Mouse (Mus musculus) ovary, postnatal 36 days (tissue): ENCODE data around the gene Il34.

Source experiments
- DNase-seq: peaks from one replicate; pipeline ENCODE4 v3.0.0; 2022; ENCODE audit warnings: low spot score, mixed read lengths

Gene Il34

DNA sequence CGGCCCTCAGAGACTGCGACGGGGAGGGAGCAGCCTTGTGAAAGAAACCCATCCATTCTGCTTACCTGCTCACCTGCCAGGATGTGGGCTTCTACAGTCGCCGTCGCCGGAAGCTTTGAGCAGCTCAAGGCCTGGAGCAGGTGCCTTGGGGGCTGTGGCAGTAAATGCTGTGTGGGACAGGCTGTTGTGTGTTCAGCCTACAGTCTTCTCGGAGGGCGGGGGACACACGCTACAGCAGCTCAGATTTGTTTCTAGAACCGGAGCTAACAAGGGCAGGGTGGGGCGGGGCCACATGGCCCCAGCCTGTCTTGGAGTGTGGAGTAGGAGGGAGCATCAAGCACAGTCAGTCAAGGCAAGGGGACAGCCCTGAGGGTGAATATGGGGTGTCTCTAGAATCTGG, at the start of gene Il34:
Gene Il34, minus strand, starts transcription at position 256 of the 400 bp plus-strand sequence.
- no peak for DNase-seq

DNA sequence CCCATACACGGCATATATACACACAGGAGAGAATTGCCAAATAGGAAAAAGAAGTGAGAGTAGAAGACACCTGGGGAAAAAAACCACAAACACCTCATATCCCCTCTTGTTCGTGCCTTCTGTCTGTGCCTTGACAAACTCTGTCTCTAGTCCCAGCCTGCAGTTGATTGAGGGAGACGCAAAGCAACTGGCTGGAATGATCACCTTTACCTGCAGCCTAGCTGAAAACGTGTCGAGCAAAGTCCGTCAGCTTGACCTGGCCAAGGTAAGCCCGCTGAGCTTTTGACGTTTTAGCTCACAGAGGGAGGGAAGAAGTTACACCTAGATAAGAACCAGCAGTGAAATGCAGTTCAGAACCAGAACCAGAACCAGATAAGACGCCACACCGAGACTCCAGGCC, 45.5 kb upstream of the Il34 start:
- no peak for DNase-seq

DNA sequence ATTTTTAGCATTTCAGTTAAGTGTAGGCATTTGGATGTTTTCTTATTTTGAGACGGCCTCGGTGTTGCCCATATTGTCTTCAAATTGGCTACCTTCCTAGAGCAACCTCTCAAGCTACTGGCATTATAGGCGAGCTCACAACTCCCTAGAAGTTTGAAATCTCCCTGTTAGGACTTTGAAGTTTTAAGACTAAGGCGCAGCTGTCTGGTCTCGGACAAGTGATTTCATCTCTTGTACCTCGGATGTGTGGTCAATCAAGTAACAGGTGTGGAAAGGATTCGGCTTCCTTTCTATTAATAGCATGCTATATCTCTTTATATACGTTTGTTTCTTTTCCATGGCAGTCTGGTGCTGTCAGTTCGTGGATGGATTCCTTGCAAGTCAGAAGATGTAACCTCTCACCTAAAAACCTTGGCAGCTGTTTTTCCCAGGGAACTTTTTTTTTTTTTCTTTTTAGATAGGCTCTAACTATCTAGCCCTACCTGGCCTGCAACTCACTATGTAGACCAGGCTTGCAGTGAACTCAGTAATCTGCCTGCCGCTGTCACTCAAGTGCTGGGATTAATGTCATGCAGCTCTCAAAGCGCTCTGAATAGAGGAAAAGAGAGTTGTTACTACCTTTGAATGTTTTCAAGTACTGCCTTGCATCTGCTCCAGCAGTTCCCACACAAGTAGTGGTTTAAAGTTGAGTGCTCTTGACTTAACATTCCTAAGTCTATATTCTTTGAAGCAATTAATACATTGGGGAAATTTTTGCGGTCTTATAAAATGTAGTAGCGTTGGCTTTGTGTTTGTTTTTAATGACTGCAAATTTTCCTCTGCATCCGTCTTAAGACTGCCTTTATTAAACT, 42.1 kb upstream of the Il34 start:
- no peak for DNase-seq

DNA sequence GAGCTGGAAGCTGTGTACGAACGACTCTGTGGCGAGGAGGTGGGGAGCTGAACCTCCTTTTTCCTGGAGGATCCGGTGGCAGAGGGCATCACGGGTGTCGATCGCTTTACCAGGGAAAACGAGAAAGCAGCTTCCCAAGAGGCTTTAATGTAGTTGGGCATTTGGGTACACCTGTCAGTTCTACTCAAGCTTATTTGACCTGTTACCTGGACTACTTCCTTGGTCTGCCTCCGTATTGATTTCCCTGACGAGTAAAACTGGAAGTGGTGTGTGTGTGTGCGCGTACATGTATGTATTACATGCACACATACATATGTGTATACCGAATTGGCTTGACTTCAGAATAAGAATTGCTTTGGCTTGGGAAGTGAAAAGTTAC, 41.4 kb upstream of the Il34 start:
- no peak for DNase-seq

DNA sequence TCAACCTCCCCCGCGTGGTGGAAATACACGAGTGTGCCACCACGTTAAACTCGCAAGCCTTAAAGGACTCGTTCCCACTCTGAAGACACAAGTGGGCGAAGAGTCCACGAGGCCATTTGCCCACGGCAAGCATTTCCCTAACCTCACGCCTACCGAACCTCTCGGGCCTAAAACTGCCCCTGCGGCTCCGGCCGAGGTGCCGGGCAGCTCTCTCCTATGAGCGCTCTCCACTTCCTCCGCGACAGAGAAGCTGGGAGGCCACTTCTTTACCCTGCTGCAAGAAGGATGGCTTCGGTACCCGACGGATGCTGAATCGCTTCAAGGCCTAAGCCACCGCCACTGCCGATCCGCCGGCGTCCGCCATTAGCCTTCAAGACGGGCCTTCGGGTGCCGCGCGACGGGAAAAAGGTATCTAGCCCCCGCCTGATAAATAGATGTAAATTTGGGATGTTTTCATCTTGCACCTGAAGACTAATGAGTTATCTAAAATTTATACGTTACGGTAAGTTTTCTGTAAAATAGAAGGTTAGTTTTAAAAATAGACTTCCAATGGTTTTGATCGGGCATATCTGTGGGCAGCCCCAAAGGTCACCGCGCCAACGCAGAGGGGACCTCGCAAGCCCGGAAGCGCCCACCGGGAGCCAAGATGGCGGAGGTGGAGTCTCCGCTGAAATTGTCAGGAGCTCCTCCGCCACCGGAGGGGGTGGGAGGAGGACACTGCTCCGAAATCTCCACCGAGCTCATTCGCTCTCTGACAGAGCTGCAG, 40.9 kb upstream of the Il34 start, which contains the start of the genes Cog4 and Sf3b3:
Gene Cog4, plus strand, starts transcription at position 196 of the 766 bp plus-strand sequence.
Gene Sf3b3, minus strand, starts transcription at position 383 of the 766 bp plus-strand sequence.
- peak; percentile 81 for DNase-seq

DNA sequence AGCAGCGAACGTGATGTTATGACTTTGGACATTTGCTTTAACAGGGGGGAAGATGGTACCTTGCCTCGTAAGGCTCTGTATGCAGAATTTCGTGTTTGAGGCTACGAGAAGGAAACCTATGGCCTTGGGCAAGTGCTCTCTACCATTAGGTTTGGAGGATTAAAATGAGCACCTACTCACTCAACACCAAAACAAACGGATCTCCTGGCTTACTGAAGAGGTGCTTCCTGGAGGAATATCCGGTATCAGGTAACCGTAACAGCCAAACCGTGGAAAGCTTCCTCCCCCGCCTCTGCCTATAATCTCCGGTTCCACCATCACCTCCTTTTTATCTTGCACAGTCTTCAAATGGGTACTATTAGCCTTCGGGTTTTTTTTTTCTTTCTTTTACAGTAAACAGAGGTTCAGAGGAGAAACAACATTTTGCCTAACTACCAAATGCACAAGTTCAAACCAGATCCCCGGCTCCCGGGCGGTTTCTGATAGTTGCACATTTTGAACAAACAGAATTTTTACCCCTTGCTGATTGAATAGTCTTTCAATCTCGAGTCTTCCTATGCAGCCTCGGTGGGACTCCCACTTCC, 40.2 kb upstream of the Il34 start:
- no peak for DNase-seq

DNA sequence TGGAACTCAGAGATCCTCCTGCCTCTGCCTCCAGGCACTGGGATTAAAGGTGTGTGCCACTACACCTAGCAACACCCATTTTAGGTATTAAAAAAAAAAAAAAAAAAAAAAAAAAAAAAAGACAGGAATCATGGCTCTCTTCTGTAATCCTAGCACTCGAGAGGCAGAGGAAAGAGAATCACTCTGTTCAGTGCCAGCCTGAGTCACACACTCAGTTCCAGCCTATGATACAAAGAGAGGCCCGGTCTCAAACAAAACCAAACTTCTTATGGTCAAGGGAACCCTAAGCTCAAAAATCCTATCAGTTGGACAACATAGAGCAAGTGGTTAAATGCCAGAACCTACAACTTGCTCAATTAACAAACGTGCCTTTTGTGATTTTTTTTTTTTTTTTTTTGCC, 39.2 kb upstream of the Il34 start:
- no peak for DNase-seq

DNA sequence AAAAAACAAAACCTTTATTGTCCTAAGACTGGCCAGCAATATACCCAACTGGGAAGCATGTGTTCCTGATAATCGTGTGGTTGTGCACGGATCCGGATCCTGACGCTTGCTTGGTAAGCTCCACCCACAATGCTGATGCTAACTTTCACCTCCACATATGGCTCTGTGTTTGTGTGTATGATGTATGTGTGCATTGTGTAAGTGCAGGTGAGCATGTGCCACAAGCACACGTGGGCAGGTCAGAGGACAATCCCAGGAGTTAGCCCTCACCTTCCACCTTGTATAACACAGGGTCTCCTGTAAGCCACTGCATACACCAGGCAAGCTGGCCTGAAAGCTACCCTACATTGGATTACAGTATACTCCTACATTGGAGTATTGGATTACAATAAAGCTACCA, 37.5 kb upstream of the Il34 start:
- DNase-seq = no peak

DNA sequence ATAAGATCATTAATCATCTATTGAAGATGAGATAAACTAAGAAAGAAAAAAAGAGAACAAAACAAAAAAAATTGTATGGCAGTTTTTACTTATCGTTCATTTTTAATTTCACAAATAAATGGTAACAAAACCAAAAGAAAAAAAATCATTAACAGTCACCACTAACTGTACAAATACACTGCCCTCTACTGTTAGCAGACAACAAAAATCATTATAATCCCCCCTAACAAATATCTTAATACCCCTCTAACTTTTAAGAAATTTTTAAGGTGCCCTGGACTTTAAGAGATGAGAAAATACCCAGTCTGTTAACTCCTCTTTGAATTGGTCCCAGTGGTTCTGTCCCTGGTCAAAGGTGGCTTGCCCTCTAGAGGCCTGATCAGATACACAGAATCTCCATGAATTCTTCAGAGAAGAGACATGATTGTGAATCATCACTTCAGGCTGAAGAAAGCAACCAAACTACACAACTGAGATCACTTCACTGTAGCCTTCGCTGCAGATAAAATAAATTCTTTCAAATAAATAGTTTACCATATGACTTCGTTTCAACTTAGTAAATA, 36.4 kb upstream of the Il34 start:
- no peak for DNase-seq

DNA sequence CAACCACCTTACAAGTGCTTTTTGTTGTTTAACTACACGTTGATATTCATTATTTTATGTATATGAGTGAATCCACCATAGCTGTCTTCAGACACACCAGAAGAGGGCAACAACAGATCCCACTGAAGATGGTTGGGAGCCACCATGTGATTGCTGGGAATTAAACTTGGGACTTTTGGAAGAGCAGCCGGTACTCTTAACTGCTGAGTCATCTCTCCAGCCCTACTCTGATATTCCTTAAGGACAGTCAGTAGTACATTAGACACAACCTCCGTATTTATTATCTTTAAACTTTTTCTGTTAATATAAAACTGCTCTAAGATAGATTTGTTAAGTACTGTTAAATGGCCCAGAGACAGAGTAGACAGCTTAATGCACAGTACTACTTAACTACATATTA, 26.2 kb upstream of the Il34 start:
- DNase-seq = no peak

DNA sequence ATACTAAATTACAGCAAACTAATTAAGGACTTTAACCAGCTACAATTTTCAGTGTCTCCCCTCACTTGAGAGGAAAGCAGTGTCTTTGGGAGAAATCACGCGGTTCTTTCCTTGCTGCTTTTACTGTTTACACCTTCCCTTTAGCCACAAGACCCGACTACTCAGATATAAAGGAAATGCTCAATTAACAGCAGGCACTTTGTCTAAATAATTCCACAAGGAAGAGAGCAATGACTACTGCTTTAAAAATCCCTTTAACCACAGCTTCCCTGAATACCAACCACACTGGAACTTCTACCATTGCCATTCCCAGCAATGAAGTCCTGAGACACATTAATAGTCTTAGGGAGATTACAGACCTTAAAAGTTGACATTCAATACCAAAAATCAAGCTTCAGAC, 22.8 kb upstream of the Il34 start:
- DNase-seq = no peak

DNA sequence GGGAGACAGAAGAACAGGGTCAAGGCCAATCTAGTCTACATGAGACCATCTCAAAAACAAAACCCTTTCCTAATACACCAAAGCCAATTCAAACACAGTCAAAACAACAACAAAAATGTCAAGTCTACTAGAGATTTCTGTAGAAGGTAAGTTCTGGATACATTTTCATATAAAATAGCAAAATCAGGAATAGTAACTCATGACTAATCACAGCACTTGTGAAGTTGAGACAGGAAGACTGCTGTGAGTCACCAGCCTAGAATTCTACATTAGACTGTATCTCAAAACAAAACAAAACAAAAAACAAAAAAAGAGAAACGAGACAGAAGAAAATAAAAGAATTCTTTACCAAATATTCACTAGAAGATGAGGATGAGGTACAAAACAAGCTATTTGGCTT, 19.1 kb upstream of the Il34 start:
- no peak for DNase-seq

DNA sequence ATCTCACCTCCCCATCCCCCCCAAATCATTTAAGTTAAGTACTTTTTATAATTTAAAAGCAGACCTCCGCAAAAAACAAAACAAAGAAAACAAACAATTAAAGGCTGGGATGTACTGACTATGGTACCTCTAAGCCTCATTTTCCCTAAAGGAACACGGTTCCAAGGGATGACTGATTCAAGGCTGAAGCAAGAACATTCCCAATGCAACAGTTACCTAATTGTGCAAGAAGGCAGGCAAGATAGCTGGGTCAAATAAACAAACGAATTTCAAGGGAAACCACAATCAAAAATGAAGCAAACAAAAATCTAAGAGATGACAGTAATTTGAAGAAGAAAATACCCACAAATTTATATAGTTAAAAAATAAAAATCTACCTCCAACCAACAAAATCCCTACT, 16.2 kb upstream of the Il34 start:
- no peak for DNase-seq

DNA sequence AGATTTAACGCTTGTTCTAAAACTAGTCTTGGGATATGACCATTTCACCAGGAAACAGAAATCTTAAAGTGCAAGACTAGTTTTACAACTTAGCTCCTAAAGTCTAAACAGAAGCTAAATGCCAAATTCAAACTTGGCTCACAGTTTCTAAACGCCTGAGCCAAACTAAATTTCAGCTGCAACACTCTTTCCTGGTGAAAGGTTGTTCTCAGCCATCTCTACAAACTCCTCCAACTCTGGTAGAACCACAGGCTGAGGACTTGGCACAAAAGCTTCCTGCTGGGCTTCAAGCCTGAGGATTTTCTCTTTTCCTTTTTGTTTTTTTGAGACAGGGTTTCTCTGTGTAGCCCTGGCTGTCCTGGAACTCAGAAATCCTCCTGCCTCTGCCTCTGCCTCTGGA, 14.5 kb upstream of the Il34 start:
- no peak for DNase-seq

DNA sequence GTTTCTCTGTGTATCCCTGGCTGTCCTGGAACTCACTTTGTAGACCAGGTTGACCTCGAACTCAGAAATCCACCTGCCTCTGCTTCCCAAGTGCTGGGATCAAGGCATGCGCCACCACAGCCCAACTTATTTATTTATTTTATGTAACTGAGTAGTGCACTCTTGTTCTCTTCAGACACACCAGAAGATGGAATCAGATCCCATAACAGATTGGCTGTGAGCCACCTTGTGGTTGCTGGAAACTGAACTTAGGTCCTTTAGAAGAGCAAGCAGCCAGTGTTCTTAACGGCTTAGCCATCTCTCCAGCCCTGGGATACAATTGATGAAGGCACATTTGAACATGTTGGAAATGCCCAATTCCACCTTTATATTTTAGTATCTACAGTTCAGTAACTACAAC, 12.9 kb upstream of the Il34 start:
- DNase-seq = no peak

DNA sequence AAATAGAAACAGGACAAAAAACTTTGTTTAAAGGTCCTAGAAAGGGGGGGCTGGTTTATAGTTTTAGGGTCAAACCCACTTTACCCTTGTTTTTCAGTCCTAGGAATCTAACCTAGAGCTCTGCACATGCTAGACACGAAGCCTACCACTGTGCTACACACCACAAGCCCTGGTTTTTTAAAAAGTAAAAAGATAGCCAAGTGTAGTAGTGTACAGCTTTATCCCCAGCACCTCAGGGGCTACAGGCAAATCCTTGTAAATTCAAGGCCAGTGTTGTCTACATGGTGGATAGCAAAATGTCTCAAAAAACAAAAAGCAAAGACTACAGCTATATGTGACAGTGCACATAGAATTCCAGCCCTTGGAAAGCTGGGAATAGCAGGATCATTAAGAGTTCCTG, 11.3 kb upstream of the Il34 start:
- DNase-seq = no peak

DNA sequence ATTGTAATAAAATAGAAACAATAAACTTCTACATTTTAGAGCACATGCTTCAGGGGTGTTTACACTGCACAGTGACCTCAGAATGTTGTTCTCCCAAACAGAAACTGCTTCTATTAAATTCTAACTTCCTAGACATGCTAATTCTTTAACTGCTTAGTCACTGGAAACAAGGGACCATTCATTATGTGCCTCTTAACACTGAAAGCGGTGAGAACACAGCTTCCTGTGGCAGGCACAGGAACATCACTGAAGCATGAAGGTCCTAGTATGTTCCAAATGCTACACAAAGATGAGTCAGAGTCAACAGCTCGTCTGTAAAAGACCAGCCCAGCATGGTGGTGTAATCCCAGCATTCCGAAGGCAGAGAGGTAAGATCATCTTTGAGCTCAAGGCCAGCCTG, 9.6 kb upstream of the Il34 start:
- no peak for DNase-seq

DNA sequence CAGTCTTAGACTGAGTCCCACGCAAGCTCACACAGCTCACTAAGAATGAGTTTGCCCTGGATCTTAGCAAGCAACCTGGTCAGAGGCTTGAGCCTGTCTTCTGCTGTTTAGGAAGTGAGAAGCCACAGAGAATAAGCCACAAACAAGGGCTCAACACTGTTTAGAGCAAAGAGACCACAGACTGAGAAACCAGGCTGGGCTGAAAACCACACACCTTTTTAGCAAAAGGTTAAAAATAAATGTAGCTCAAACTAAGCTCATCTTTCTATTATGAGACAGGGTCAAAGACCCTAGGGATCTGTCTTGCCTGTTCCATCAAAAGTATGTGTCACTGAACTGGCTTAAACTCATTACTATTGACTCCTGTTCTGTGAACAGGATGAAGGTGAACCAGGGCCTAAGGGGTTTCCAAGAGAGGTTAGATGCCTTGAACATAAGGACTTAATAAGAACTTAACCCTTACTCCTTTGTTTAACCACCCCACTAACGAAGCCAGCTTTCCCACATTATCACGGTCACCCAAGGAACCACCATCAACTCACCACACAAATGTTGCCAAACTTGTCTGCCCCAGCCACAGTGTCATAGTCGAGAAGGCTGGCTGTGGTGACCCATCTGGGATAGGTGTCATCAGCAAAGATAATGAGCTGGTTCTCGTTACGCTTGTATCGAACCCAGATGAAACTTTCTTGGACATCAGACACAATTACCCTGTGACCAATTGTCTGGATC, 7.5 kb upstream of the Il34 start:
- DNase-seq = no peak

DNA sequence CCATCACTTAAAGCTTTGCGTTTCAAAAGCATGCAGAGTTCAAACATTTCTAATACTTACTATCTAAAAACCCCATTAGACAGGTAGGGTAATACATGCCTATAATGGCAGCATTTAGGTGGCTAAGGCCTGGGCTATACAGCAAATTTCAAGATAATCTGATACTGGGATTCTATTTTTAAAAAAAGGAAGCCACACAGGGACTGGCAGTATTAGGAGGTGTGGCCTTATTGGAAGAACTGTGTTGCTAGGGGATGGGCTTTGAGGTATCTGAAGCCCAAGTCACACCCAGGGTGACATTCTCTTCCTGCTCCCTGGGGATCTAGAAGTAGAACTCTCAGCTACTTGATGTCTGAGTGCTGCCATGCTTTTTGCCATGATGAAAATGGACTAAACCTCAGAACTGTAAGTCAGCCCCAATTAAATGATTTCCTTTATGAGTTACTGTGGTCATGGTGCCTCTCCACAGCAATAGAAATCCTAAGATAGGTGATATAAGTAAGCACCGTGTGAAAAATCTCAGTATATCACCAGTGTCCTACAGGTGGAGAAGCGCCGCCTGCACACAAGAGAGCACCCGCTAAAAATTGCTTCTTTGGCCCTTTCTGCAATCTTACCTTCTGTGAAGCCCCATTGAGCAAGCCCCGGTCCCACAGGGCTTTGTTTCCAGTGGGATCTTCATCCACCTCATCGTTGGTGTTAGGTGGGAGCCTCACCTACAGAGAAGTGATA, 6.8 kb upstream of the Il34 start:
- no peak for DNase-seq

DNA sequence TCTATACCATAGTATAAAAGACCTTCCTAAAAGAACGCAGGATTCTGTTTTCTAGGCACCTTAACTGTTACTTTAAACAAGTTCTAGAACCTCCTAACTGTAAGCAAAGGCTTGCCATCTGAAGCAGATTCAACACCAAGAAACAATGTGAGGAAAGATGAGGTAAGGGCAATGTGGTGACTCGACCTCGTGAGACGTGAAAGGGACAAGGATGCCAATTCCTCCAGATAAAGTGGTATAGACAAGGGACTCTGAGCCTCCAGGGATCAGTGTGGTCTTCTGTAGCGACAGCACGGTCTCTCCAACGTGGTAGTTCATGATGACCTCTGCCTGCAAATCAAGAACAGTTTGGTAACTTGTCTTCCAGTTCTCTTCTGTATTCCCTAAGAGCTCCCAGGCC, 6.1 kb upstream of the Il34 start:
- DNase-seq = no peak

DNA sequence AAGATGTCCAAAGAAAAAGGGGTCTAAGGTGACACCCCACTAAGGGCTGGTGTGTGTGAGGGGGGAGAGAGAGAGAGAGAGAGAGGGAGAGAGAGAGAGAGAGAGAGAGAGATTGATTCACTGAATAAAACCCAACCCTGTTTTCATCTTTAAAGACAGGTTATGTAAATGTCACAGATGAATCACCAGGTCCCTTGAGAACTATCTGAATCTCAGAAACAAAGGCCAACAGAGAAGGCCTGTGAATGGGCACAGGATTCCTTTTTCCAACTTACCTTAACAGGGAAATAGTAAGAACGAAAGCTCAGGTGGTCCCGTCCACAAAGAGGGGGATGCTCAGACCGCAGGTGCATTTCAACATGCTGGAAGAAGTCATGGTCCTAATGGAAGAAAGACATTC, 5.4 kb upstream of the Il34 start:
- no peak for DNase-seq
